Mouse (Mus musculus) regulatory T cell (primary cell): ENCODE results near the gene Slc17a5.

ENCODE experiments used
- in situ Hi-C: fragments of 300-600 bp; cut with MboI, MseI; formaldehyde crosslinking; loops from one replicate; pipeline ENCODE4 v1.15.1; 2025; ENCODE audit warnings: high pct_unique_total_duplicates

Gene Slc17a5

DNA sequence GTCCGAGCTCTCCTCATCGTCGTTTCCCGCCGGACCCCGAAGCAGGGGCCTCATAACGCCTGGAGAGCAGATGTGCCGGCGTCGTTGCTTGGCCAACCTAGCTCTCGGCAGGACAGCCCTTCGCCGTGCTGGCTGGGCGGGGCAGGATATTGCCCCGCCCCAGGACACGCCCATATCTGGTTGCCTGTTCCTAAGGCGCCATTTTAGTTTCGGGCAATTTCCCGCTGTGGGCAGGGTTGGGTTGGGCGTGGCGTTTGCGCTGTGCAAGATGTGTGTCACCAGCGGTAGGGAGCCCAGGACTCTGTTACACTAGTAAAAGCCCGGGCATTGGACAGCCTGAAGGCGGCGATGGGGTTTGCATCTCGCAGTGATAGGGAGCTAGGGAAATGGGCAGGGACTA is at the start of gene Slc17a5:
Slc17a5 (minus strand) TSS at position 128 of the 400 bp plus-strand sequence.
- in situ Hi-C loops: no loop called here

GRCm38 (mm10) chr9:78633976-78634375 is 46.1 kb upstream of the Slc17a5 start:
- in situ Hi-C loops: no loop called here

- in situ Hi-C loops: no loop called here
Measured at GRCm38 (mm10) chr9:78631755-78632434, 44.1 kb upstream of the Slc17a5 start.

DNA sequence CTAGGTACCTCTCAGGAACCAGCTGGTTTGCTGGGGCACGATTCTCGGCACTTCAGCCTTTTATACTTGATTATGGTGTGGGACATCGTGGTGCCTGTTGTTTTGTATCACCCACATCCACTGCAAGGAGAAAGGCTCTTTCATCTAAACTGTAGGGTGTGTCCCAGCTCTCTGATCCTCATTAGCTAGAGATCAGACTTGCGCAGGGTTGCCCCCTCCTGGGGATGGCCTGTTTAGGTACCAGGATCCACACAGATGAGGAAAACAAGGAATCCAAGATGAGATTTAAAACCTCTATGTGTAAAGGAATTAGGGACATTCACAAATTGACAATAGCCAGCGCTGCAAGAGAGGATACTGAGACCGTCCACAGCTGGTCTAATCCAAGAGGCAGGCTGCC is 42.1 kb upstream of the Slc17a5 start:
- in situ Hi-C loops: no loop called here

GRCm38 (mm10) chr9:78623301-78623747 is 35.5 kb upstream of the Slc17a5 start:
- in situ Hi-C loops: no loop called here

GRCm38 (mm10) chr9:78619285-78619684 is 31.4 kb upstream of the Slc17a5 start:
- in situ Hi-C loops: no loop called here

DNA sequence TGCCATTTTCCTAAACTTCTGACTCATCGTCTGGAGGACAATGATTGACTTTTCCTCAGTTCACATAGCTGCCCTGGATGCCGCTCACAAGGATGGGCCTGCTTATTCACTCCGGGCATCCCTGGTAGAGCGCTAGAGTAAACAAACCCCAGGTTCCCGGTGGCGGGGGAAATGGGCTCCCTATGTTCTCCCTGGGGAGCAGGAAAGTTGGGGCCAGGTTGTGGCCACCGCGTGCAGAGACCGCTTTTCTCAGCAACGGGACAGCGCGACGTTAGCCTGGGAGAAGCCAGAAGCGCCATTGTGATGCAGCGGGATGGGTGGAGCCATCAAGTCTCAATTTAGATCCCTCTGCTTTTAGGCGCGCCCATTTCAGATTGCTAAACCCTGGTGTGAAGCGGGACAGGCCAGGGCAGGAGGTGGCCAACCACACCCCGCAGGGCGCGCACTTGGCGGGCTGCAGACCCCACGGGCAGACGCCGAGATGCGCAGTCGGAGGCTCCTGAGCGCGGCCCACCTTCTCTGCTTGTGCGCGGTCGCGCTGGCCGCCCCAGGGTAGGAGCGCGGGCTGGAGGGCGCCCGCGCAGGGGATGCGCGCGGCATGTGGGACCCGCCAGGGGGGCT is 27.7 kb upstream of the Slc17a5 start, which contains the start of gene Cd109:
Cd109 (plus strand) TSS at position 146 of the 621 bp plus-strand sequence.
- in situ Hi-C loops: no loop called here

GRCm38 (mm10) chr9:78614201-78614600 is 26.4 kb upstream of the Slc17a5 start:
- in situ Hi-C loops: no loop called here

DNA sequence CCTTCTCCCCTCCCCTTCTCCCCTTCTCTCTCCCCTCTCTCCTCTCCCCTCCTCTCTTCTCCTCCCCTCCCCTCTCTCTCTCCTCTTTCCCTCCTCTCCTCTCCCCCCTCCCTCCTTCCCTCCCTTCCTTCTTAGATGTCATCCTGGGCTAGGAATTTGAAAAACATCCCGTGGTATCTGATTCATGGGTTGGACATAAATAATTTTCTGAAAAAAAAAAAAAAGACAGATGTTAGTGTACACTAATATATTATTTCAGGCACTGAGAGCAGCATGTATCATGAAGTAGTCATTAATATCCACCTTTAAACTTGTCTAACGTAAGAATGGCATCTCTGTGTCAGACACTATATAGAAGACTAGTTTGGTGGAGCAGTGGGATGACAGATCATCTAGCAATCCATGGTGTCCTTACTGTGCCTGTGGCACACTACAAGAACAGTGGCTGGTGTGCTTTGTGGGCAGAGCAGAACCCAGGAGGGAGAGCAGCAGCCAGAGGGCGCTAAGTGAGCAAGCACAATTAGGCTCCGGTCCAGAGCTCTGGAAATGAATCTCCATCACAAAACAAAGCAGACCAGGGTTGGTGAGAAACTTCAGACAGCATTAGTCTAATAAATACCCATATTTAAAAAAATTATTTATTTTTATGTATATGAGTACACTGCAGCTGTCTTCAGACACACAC is 13.3 kb upstream of the Slc17a5 start:
- in situ Hi-C loops: no loop called here

DNA sequence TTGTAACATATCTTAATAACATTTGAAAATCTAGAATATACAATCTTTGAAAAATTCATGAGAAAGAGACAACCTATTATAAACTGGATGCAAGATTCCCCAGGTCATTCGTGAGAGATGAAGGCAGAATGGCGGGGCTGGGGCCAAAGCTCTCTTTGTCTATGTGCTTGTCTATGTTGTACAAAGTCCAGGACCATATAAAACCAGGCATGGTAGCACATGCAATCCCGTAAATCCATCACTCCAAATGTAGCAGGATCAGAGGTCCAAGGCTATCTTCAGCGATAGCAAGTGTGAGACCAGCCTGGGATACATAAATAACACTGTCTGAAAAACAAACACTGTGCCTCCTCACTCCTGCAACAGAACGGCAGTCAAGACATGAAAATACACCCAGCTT is 12.1 kb upstream of the Slc17a5 start:
- in situ Hi-C loops: no loop called here

DNA sequence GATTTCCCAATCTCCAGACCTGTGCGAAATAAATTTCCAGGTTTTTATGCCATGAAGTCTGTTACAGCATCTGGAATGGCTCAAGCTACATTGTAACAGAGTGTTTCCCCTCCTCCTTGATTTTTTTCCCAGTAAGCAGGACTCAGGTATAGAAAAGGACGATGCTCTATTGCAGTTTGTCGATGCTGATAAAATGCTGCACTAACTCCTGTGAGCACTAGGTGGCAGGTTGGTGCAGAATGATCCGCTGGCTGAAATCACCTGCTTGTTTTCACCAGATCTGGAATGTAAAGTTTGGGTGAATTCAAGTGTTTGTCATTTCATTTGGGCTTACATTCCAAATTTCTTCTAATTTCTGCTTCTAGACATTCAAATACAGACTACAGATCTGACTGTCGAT is 9.0 kb upstream of the Slc17a5 start:
- in situ Hi-C loops: no loop called here

- in situ Hi-C loops: no loop called here
Measured at GRCm38 (mm10) chr9:78595769-78596555, 8.1 kb upstream of the Slc17a5 start.

DNA sequence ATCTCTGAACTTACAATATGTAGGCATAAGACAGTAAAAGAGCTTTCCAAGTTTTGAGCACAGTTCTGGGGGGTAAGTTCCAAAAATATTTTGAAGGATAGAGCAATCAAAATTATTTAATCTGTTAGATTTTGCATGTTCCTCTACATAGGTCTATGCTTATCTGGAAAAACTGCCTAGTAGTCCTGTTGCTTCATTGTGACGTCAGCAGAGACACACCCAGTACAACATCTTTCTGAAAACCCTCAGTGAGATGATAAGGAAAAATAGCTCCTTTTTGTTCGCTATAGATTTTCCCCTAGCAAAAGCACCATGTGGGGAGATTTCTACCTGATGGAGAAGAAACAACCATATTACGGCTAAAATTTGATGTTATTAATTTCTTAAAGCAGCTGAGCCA is 7.4 kb upstream of the Slc17a5 start:
- in situ Hi-C loops: no loop called here

GRCm38 (mm10) chr9:78590471-78590870 is 2.6 kb upstream of the Slc17a5 start:
- in situ Hi-C loops: no loop called here

GRCm38 (mm10) chr9:78588411-78589033 is 681 bp upstream of the Slc17a5 start:
- in situ Hi-C loops: no loop called here

DNA sequence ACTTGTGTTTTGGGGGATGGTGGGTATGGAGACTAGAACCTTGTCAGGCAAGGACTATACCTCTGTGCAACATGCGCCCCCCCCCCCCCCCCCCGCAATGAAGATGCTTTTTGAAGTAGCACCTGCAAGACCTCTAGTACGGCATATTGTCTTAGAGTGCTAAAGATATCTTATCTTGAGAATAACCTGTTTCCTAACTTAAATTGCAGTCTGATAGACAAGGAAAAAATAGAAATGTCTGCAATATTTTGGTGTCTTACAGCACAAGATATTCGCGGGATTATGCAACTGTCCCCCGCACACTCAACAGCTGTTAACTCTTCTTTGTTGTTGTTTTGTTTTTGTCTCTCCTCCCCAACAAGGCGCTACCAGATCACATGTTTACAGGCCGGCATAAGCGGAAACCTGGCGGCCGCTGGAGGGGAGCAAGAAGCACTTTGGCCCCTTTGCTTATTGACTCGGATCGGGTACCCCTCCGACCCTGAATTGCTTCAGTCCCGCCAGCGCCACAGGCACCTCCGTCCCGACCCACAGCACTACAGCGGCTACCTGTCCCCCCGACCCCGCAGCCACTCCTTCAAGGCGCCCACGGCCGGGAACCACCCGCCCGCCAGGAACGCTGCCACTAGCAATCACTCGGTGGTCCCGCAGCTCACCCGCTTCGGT is 490 bp downstream of the Slc17a5 start:
- in situ Hi-C loops: no loop called here

DNA sequence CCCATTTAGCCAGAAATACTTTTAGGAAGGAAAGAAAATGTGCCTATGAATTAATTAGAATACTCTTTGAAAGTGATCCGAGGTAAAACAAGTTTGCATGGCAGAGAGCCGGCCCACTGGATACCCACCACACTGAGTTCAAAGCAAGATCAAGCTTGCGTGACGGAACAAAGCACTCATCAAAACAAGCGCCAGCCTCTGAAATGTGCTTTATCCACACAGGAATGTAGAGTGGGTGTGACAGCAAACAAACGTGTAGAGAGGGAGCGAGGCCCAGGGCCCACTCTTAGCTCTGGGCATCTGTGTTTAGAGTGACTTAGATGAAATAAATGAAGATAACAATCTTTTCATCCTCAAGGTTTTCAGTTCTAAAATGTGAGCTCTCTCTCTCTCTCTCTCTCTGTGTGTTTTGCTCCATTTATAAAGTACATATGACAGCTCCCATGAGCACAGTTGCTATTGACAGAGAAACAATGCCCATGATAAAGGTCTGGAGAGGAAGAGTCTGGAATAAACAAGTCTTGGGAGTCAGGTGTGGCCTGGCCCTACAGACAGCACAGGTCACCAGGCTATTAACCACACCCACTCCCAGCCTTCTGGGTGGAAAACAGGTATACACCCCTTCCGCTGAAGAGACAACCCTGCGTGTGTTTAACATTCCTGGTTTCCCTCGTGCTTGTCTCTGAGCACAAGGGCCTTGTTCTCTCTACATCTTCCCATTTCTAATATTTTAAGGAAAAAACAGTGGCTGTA is 8.0 kb downstream of the Slc17a5 start:
- in situ Hi-C loops: no loop called here

DNA sequence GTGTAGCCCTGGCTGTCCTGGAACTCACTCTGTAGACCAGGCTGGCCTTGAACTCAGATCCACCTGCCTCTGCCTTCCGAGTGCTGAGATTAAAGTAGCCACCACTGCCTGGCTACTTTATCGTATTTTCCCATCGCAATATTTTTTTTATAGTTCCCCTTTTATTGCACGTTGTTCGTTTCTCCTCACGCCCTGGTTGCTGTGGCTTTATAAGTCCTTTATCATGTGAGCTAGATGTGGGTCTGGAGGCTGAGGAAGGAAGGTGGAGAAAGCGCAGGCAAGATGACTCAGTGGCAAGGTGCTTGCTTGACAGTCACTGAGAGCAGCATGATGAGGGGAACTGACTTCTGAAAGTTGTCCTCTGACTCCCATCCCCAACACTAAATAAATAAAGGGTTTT is 9.0 kb downstream of the Slc17a5 start:
- in situ Hi-C loops: no loop called here

DNA sequence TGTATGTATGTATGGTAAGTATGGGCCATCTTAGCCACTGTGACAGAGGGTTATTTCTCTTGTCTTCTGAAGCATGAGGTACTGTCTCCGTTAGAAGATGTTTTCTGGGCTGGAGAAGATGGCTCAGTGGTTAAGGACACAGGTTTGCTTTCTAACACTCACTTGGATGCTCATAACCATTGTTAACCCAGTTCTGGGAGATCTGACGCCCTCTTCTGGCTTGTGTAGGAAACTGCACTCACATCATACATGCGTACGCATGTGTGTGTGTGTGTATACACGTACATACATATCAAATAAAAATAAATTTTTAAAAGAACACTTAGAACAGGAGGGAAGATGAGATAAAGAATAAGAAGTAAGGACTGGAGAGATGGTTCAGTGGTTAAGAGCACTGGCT is 11.4 kb downstream of the Slc17a5 start:
- in situ Hi-C loops: no loop called here

DNA sequence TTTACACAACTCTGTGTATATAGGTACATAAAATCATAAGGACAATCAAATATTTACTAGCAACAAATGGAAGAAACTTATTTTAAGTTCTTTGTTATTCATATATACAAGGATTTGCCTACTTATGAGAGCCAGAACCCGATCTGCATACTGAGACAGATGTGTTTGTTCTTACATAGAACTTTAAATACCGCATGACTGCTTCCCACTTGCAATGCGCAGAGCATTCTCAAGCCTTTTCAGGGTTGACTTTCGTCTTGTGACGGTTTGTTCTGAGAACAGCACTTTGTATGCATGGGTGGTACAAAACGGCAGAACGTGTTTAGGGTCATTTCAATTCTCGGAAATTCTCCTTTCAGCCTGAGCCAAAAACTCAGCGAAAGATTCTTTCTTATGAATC is 17.9 kb downstream of the Slc17a5 start:
- in situ Hi-C loops: no loop called here
